8 mouse cellular contexts compared by ENCODE assay signal in genomic region chr6:113696582-113697221, GRCm38 (mm10). TPM values are rescaled to one million over a fixed set of nuclear protein-coding genes. Genes with fewer than 3 reads are reported as not detected.
DNase-seq lines count a peak whose midpoint lies in the region; ATAC-seq lines count a peak whose summit lies in the region.

Gene Tatdn2 (plus strand): TSS chr6:113697050.

- peak within 1 kb of the TSS; percentile 92 for H3K9ac ChIP-seq in heart, embryonic 14.5 days (ENCODE audit: low read length)
- peak within 1 kb of the TSS; percentile 99 for H3K9ac ChIP-seq in liver, embryonic 13.5 days
- peak within 1 kb of the TSS; percentile 90 for H3K9ac ChIP-seq in stomach, embryonic 16.5 days (ENCODE audit: low read length)

- H3K27ac ChIP-seq in heart, embryonic 14.5 days (replicated peaks in 1 of 2; ENCODE audit: control insufficient read depth in 1 of 2, insufficient read depth in 1 of 2, low read depth in 2 of 2, low read length in 2 of 2), result peak within 1 kb of the TSS; percentile 89 to 95
- peak within 1 kb of the TSS; percentile 98 for H3K27ac ChIP-seq in liver, embryonic 13.5 days
- peak within 1 kb of the TSS; percentile 93 for H3K27ac ChIP-seq in stomach, embryonic 16.5 days (ENCODE audit: low read length)

- peaks cover 11 to 22% of the 10 kb centered on the region in 2 experiments for H3K4me1 ChIP-seq in heart, embryonic 14.5 days (ENCODE audit: control insufficient read depth in 2 of 2, insufficient read depth in 2 of 2, low read length in 2 of 2)
- peaks cover 86% of the 10 kb centered on the region for H3K4me1 ChIP-seq in liver, embryonic 13.5 days (replicated peaks)
- peaks cover 21% of the 10 kb centered on the region for H3K4me1 ChIP-seq in stomach, embryonic 16.5 days (ENCODE audit: control insufficient read depth, insufficient read depth, low read length)

- DNase-seq in c-Kit-negative CD71-positive TER-119-positive erythroid progenitor cells, embryonic 14.5 days (ENCODE audit: low read depth, low spot score), result peak; percentile 89
- DNase-seq in fibroblast of lung, adult 2 months (ENCODE audit: low read depth), result peak; percentile 96
- DNase-seq in kidney, postnatal 14 days, result peak; percentile 99
- DNase-seq in liver, embryonic 13.5 days, result peak; percentile 97
- peak; percentile 92 for DNase-seq in neural tube, embryonic 10.5 days (ENCODE audit: extremely low spot score, low spot score)

- ATAC-seq in CD4-positive, CD25-positive, alpha-beta regulatory T cell, adult 4 months, result peak; percentile 88
- ATAC-seq in heart, embryonic 14.5 days (ENCODE audit: insufficient number of reproducible peaks, insufficient read depth, low FRiP score, low read depth), result peak; percentile 99
- peak; percentile 94 for ATAC-seq in liver, embryonic 13.5 days (ENCODE audit: low read depth)
- peak; percentile 99 for ATAC-seq in stomach, embryonic 16.5 days (ENCODE audit: insufficient read depth, low FRiP score)

- H3K9me3 ChIP-seq in heart, embryonic 14.5 days (ENCODE audit: control insufficient read depth, low read length), result no peaks in the 10 kb centered on the region
- no peaks in the 10 kb centered on the region for H3K9me3 ChIP-seq in liver, embryonic 13.5 days (replicated peaks)
- no peaks in the 10 kb centered on the region for H3K9me3 ChIP-seq in stomach, embryonic 16.5 days (replicated peaks; ENCODE audit: control insufficient read depth, low read length)

- H3K4me2 ChIP-seq in heart, embryonic 14.5 days (ENCODE audit: low read length), result peak within 1 kb of the TSS; percentile 97
- H3K4me2 ChIP-seq in liver, embryonic 13.5 days, result peak within 1 kb of the TSS; percentile 98
- H3K4me2 ChIP-seq in stomach, embryonic 16.5 days (ENCODE audit: low read depth, low read length), result peak within 1 kb of the TSS; percentile 96

- H3K36me3 ChIP-seq in heart, embryonic 14.5 days (ENCODE audit: control insufficient read depth, insufficient read depth, low read length), result peaks cover 37% of the 10 kb centered on the region
- H3K36me3 ChIP-seq in liver, embryonic 13.5 days, result peaks cover 65% of the 10 kb centered on the region
- peaks cover 2% of the 10 kb centered on the region; the same call in 1 of the 2 replicates for H3K36me3 ChIP-seq in stomach, embryonic 16.5 days (ENCODE audit: control insufficient read depth, insufficient read depth, low read length)

- H3K27me3 ChIP-seq in heart, embryonic 14.5 days (ENCODE audit: control insufficient read depth, insufficient read depth, low read length), result no peaks in the 10 kb centered on the region
- H3K27me3 ChIP-seq in liver, embryonic 13.5 days, result no peaks in the 10 kb centered on the region
- H3K27me3 ChIP-seq in stomach, embryonic 16.5 days (ENCODE audit: control insufficient read depth, insufficient read depth, low read length), result no peaks in the 10 kb centered on the region

- under 1% methylated on average over 57 of the region's 58 CpGs for WGBS in heart, embryonic 14.5 days
- WGBS in liver, embryonic 13.5 days (ENCODE audit: insufficient replicate concordance), result under 1% methylated on average over 58 of the region's 58 CpGs
- under 1% methylated on average over 58 of the region's 58 CpGs for WGBS in stomach, embryonic 16.5 days

- peak within 1 kb of the TSS; percentile 79 to 95 for H3K4me3 ChIP-seq in heart, embryonic 14.5 days (ENCODE audit: control insufficient read depth in 1 of 2, insufficient read depth in 1 of 2, low read depth in 1 of 2, low read length in 2 of 2)
- H3K4me3 ChIP-seq in liver, embryonic 13.5 days (replicated peaks), result peak within 1 kb of the TSS; percentile 98
- H3K4me3 ChIP-seq in stomach, embryonic 16.5 days (replicated peaks; ENCODE audit: low read length), result peak within 1 kb of the TSS; percentile 95

RNA-seq across cellular contexts. Expression of gene Tatdn2, which starts in this region (rescaled TPM):
- polyA plus RNA-seq in CD4-positive, CD25-positive, alpha-beta regulatory T cell, adult 4 months (2017; shearing (Covaris generic)), result 1 to 10 TPM; 3.6 to 10.0 TPM
- polyA plus RNA-seq in heart, embryonic 14.5 days (2014; fragmentation: Nextera tagmentation; extraction: Ambion mirVana), result 0.93 and 1.1 TPM in 2 replicates
- 0.94 and 1.0 TPM in 2 replicates for polyA plus RNA-seq in liver, embryonic 13.5 days (2015; fragmentation: Nextera tagmentation; extraction: Ambion mirVana)
- 0.58 and 0.72 TPM in 2 replicates for polyA plus RNA-seq in stomach, embryonic 16.5 days (2015; fragmentation: Nextera tagmentation; extraction: Ambion mirVana)

Comparison
In these comparisons a context has a peak if more than half of its experiments do, and no peak if none do; other contexts are left out.
1. Peak in every context shown above with its lines: DNase-seq, ATAC-seq, H3K4me3 ChIP-seq and H3K27ac ChIP-seq.
2. Peak in ATAC-seq, H3K4me3 ChIP-seq, H3K27ac ChIP-seq, H3K9ac ChIP-seq and H3K4me2 ChIP-seq in stomach, embryonic 16.5 days; RNA of the gene not detected or under 1 TPM.